Mouse (Mus musculus): ENCODE results near the gene Dlg2. TPM values are rescaled to one million over a fixed set of nuclear protein-coding genes. Genes with fewer than 3 reads are reported as not detected.
A peak's percentile ranks its signal among the peaks of the same experiment; 100 is the strongest.

The Dlg2 gene
- polyA plus RNA-seq, 1 experiment from 2014 or later: 6.3 TPM

- Histone ChIP-seq H3K9ac (ENCODE audit: low read length) (peak within 1 kb of the TSS; percentile 69), H3K36me3 (ENCODE audit: control insufficient read depth, insufficient read depth, low read length) (no peaks in the 10 kb centered on the region; the same call in 1 of the 2 replicates), H3K4me3 (ENCODE audit: low read depth, low read length) (peak within 1 kb of the TSS; percentile 83), H3K27me3 (replicated peaks; ENCODE audit: control insufficient read depth, insufficient read depth, low read length) (peaks cover 11% of the 10 kb centered on the region; the same call in 1 of the 2 replicates), H3K4me2 (ENCODE audit: low read length) (peak within 1 kb of the TSS; percentile 94), H3K9me3 (ENCODE audit: control insufficient read depth, low read length) (no peaks in the 10 kb centered on the region), H3K4me1 (replicated peaks; ENCODE audit: control insufficient read depth, insufficient read depth, low read length) (peaks cover 9% of the 10 kb centered on the region; the same call in 1 of the 2 replicates), H3K27ac (ENCODE audit: low read depth) (peak within 1 kb of the TSS; percentile 54; the same call in 1 of the 2 replicates)
- WGBS: under 1% methylated on average over 36 of the region's 36 CpGs
- DNase-seq (ENCODE audit: low spot score) (peak; percentile 99), ATAC-seq (replicated peaks; ENCODE audit: low FRiP score, low TSS enrichment, low read depth) (peak; percentile 100)
These were observed 619 bp upstream of the Dlg2 start, which contains the start of gene Tmem126b for GRCm38 (mm10) chr7:90475793-90476312. Gene Tmem126b (minus strand): TSS chr7:90476001.

GRCm38 (mm10) chr7:90482607-90483006, 6.1 kb downstream of the Dlg2 start:
- Histone ChIP-seq H3K27me3 (replicated peaks; ENCODE audit: control insufficient read depth, insufficient read depth, low read length) (peaks cover 8% of the 10 kb centered on the region; the same call in 1 of the 2 replicates), H3K4me3 (ENCODE audit: low read depth, low read length) (no peak overlapping the region), H3K9me3 (ENCODE audit: control insufficient read depth, low read length) (no peaks in the 10 kb centered on the region), H3K4me1 (replicated peaks; ENCODE audit: control insufficient read depth, insufficient read depth, low read length) (no peaks in the 10 kb centered on the region), H3K27ac (ENCODE audit: low read depth) (no peak overlapping the region), H3K9ac (ENCODE audit: low read length) (no peak overlapping the region), H3K4me2 (ENCODE audit: low read length) (no peak overlapping the region), H3K36me3 (ENCODE audit: control insufficient read depth, insufficient read depth, low read length) (no peaks in the 10 kb centered on the region)
- no peak for ATAC-seq (replicated peaks; ENCODE audit: low FRiP score, low TSS enrichment, low read depth)
- DNase-seq (ENCODE audit: low spot score): no peak
- 91% methylated on average over 2 of the region's 2 CpGs for WGBS

DNA sequence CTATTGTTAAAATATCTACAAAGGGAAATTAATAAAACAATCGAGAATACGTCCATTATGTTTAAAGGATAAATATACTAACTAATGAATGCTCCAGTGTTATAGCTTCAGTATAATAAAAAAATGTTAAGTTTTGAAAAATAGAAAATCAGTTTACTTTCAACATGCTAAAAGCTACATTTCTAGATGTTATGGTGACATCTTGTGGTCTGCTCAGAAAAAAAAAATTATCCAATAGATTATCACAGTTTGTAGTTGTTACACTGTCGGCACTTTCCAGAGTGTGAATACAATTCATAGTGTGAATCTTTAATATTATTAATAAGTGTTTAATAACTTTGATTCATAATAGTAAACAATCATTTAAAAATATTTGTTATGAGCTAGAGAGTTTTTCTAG, 31.7 kb downstream of the Dlg2 start:
- DNase-seq (ENCODE audit: low spot score) (no peak), ATAC-seq (replicated peaks; ENCODE audit: low FRiP score, low TSS enrichment, low read depth) (no peak)
- no peaks in the 10 kb centered on the region for H3K9me3 ChIP-seq (ENCODE audit: control insufficient read depth, low read length)
- H3K27ac ChIP-seq (ENCODE audit: low read depth): no peak overlapping the region
- no peak overlapping the region for H3K9ac ChIP-seq (ENCODE audit: low read length)
- 66% methylated on average over 3 of the region's 3 CpGs for WGBS
- no peaks in the 10 kb centered on the region for H3K27me3 ChIP-seq (replicated peaks; ENCODE audit: control insufficient read depth, insufficient read depth, low read length)
- H3K4me3 ChIP-seq (ENCODE audit: low read depth, low read length): no peak overlapping the region
- H3K36me3 ChIP-seq (ENCODE audit: control insufficient read depth, insufficient read depth, low read length): no peaks in the 10 kb centered on the region
- no peaks in the 10 kb centered on the region for H3K4me1 ChIP-seq (replicated peaks; ENCODE audit: control insufficient read depth, insufficient read depth, low read length)
- H3K4me2 ChIP-seq (ENCODE audit: low read length): no peak overlapping the region

- no peak overlapping the region for H3K9ac ChIP-seq (ENCODE audit: low read length)
- H3K4me1 ChIP-seq (replicated peaks; ENCODE audit: control insufficient read depth, insufficient read depth, low read length): no peaks in the 10 kb centered on the region
- no peak for ATAC-seq (replicated peaks; ENCODE audit: low FRiP score, low TSS enrichment, low read depth)
- no peak overlapping the region for H3K27ac ChIP-seq (ENCODE audit: low read depth)
- DNase-seq (ENCODE audit: low spot score): no peak
- H3K9me3 ChIP-seq (ENCODE audit: control insufficient read depth, low read length): no peaks in the 10 kb centered on the region
- no peak overlapping the region for H3K4me2 ChIP-seq (ENCODE audit: low read length)
- no peak overlapping the region for H3K4me3 ChIP-seq (ENCODE audit: low read depth, low read length)
- no peaks in the 10 kb centered on the region for H3K36me3 ChIP-seq (ENCODE audit: control insufficient read depth, insufficient read depth, low read length)
- H3K27me3 ChIP-seq (replicated peaks; ENCODE audit: control insufficient read depth, insufficient read depth, low read length): no peaks in the 10 kb centered on the region
These were observed 35.8 kb downstream of the Dlg2 start for GRCm38 (mm10) chr7:90512293-90512692.

DNA sequence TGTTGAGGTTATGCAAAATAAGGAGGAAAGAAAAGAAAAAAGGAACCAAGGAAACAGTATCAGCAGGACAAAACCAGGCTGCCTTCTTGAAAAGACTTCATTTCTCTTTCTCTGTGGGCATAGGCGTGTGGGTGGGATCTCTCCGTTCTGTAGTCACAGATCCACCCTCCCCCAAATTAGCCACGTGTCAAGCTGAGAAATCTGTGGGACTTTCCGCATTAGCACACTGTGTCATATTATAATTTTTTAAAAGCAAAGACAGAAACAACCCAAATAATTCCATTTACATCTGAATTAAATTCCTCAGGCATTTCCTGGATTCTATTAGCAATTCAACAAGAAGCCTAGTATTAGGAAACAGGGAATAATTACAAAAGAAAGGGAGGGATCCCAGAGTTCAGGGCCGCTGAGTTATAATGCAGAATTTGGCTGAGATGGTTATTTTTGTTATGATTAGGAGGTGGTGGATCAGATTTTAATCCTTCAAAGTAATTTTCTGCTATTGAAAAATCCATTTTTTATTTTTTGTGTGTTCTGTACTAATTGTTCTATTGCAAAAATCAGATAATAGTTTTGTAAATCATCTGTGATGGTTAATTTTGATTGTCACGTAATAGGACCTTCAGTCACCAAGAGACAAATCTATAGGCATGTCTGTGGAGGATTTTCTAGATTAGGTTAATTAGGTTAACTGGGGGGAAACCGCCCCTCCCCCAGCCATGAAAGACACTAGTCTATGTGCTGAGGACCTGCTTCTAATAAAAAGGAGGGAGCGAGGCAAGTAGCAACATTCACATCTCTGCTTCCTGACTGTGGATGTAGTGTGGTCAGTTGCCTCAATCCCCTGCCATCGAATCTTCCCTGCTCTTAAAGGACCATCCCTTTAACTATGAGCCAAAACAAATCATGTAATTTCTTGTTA, 63.3 kb downstream of the Dlg2 start:
- no peak overlapping the region for H3K9ac ChIP-seq (ENCODE audit: low read length)
- no peak overlapping the region for H3K27ac ChIP-seq (ENCODE audit: low read depth)
- H3K4me1 ChIP-seq (replicated peaks; ENCODE audit: control insufficient read depth, insufficient read depth, low read length): no peaks in the 10 kb centered on the region
- ATAC-seq (replicated peaks; ENCODE audit: low FRiP score, low TSS enrichment, low read depth): no peak
- WGBS: 52% methylated on average over 9 of the region's 9 CpGs
- no peaks in the 10 kb centered on the region for H3K9me3 ChIP-seq (ENCODE audit: control insufficient read depth, low read length)
- no peak for DNase-seq (ENCODE audit: low spot score)
- no peaks in the 10 kb centered on the region for H3K27me3 ChIP-seq (replicated peaks; ENCODE audit: control insufficient read depth, insufficient read depth, low read length)
- no peaks in the 10 kb centered on the region for H3K36me3 ChIP-seq (ENCODE audit: control insufficient read depth, insufficient read depth, low read length)
- no peak overlapping the region for H3K4me2 ChIP-seq (ENCODE audit: low read length)
- no peak overlapping the region for H3K4me3 ChIP-seq (ENCODE audit: low read depth, low read length)

DNA sequence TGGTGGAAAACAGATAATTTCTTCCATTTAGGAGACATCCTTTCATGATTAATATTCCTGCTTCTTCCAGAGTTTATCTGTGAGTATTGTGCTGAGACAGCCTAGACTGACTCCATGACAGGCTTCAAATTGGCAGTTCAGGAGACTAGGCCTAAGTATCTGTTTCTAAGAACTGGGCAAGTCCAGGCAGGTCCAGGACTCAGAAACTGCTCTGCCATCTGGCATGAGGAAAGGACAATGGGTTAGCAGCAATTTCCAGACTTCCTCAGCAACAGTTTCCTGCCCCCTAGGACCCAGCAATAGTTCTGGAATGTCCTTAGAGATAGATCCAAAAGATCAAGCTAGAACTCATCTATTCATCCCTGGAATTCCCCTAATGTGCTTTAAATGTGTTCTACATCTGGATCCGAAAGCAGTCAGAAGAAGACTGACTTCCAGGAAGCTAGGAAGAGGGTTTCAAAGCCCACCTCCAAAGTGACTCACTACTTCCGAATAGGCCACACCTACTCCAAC, 64.4 kb downstream of the Dlg2 start:
- no peak overlapping the region for H3K4me3 ChIP-seq (ENCODE audit: low read depth, low read length)
- H3K4me1 ChIP-seq (replicated peaks; ENCODE audit: control insufficient read depth, insufficient read depth, low read length): no peaks in the 10 kb centered on the region
- no peak for ATAC-seq (replicated peaks; ENCODE audit: low FRiP score, low TSS enrichment, low read depth)
- no peak overlapping the region for H3K27ac ChIP-seq (ENCODE audit: low read depth)
- no peaks in the 10 kb centered on the region for H3K9me3 ChIP-seq (ENCODE audit: control insufficient read depth, low read length)
- no peak for DNase-seq (ENCODE audit: low spot score)
- H3K9ac ChIP-seq (ENCODE audit: low read length): no peak overlapping the region
- WGBS: 79% methylated on average over 2 of the region's 2 CpGs
- H3K4me2 ChIP-seq (ENCODE audit: low read length): no peak overlapping the region
- no peaks in the 10 kb centered on the region for H3K27me3 ChIP-seq (replicated peaks; ENCODE audit: control insufficient read depth, insufficient read depth, low read length)
- H3K36me3 ChIP-seq (ENCODE audit: control insufficient read depth, insufficient read depth, low read length): no peaks in the 10 kb centered on the region

DNA sequence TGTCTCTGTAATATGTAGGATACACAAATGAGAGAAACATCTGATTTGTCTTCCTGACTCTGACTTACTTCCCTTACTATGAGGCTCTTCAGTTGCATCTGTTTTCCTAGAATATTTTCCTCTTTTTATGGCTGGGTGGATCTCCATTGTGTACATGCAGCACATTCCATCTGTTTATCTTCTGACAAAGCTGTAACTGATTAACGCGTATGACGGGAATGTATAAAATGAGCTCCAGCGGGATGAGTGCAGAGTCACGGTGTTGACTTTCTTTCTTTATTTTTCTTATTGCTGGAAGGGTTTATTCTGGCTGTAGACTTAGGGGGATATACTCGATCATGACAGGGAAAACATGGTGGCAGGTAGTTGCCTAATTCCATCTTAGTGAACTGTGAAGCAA, 76.9 kb downstream of the Dlg2 start:
- WGBS: 46% methylated on average over 6 of the region's 6 CpGs
- Histone ChIP-seq H3K9me3 (ENCODE audit: control insufficient read depth, low read length) (no peaks in the 10 kb centered on the region), H3K4me2 (ENCODE audit: low read length) (no peak overlapping the region), H3K4me1 (replicated peaks; ENCODE audit: control insufficient read depth, insufficient read depth, low read length) (no peaks in the 10 kb centered on the region), H3K27me3 (replicated peaks; ENCODE audit: control insufficient read depth, insufficient read depth, low read length) (no peaks in the 10 kb centered on the region), H3K36me3 (ENCODE audit: control insufficient read depth, insufficient read depth, low read length) (no peaks in the 10 kb centered on the region), H3K4me3 (ENCODE audit: low read depth, low read length) (no peak overlapping the region), H3K27ac (ENCODE audit: low read depth) (no peak overlapping the region), H3K9ac (ENCODE audit: low read length) (no peak overlapping the region)
- DNase-seq (ENCODE audit: low spot score): no peak
- peak; percentile 72 for ATAC-seq (replicated peaks; ENCODE audit: low FRiP score, low TSS enrichment, low read depth)

DNA sequence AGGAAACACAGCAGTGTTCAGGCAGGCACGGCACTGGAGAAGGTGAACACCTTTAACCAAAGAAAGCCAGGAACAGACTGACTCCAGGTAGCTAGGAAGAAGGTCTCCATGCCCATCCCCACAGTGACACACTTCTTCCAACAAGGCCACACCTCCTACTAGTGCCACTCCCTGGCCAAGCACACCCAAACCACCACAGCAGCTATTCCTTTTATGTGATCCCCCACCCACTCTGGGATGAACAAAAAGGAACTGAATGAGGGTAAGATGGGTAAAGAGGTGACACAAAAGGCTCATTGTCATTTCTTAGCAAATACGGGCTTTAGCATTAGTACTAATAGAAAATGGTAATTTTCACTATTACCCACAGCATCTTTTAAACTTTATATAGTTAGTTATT, 77.9 kb downstream of the Dlg2 start:
- ATAC-seq (replicated peaks; ENCODE audit: low FRiP score, low TSS enrichment, low read depth) (no peak), DNase-seq (ENCODE audit: low spot score) (no peak)
- WGBS: 88% methylated on average over 2 of the region's 2 CpGs
- Histone ChIP-seq H3K4me2 (ENCODE audit: low read length) (no peak overlapping the region), H3K27ac (ENCODE audit: low read depth) (no peak overlapping the region), H3K4me1 (replicated peaks; ENCODE audit: control insufficient read depth, insufficient read depth, low read length) (no peaks in the 10 kb centered on the region), H3K27me3 (replicated peaks; ENCODE audit: control insufficient read depth, insufficient read depth, low read length) (no peaks in the 10 kb centered on the region), H3K36me3 (ENCODE audit: control insufficient read depth, insufficient read depth, low read length) (no peaks in the 10 kb centered on the region), H3K9ac (ENCODE audit: low read length) (no peak overlapping the region), H3K9me3 (ENCODE audit: control insufficient read depth, low read length) (no peaks in the 10 kb centered on the region), H3K4me3 (ENCODE audit: low read depth, low read length) (no peak overlapping the region)

Data from intestine, embryonic 14.5 days (tissue).